Mouse (Mus musculus) right cerebral cortex, postnatal 25 days (tissue): ENCODE measurements around the gene Fam228b.
"Not testable (repeated sequence)": the region's sequence is repeated elsewhere in the genome, so short reads cannot be mapped to it uniquely, and the experiment has no call there.

ENCODE experiments used
- DNase-seq: peaks from one replicate; pipeline ENCODE4 v3.0.0; 2022

Fam228b gene

DNA sequence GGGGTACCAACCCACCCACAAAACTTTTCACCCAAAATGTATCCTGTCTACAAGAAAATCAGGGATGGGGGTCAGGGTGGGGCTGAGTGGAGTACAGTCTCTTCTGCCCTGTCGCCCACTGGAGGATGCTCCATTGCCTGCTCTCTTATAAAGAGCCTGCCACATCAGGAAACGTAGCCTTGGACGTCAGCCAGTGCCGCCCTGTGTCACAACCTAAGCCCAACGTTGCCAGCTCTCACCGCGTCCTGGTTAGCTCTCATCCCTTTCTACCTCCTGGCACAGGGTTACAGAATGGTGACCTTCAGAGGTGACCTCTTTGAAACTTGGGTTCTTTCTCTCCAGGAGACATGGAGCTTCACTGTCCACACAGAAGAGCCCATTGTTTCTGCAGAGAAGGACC lies 28.2 kb downstream of the Fam228b start:
- no peak for DNase-seq

DNA sequence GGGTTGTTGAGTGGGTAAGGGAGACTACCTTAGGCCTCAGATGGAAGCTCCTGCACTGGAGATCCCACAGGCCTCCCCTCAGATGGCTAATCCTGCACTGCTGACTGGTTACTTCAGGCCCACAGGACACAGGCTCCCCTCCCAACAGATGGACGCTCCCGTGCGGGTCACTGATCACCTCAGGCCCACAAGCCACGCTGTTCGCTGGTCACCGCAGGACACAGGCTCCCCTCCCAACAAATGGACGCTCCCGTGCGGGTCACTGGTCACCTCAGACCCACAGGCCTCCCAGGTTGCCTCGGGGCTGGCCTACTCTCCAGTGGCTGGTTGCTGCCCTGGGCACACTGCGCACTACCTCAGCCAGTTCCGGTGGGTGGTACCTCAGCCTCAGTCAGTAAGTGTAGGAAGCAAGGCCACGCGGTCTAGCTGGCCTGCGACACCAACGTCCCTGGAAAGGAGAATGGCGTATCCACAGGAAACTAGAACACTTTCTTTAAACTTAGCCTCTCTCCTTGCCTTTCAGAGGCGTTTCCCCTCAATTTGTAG lies 31.0 kb downstream of the Fam228b start, which contains the start of gene Fam228a:
Fam228a (minus strand) TSS at position 400 of the 546 bp plus-strand sequence.
- DNase-seq = no peak

GRCm38 (mm10) chr12:4732332-4732731 lies 36.7 kb downstream of the Fam228b start:
- DNase-seq = no peak

DNA sequence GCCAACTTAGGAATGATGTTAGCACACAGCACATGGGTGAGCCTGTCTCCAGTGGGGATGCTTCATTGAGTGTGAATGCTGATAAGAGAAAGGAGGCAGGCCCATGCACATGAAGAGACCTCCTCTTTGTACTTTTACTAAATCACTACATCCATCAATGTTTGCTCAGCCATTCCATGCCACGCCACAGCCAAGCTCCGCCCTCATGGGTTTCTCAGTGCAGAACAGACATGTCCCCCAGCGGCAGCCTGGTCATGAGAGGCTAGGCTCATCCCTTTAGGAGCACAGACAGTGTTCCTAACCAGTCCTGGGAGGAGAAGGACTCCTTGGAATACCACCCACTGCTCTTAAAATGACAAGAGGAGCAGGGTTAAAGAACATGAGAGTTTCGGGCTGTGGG lies 37.4 kb downstream of the Fam228b start:
- DNase-seq = no peak

DNA sequence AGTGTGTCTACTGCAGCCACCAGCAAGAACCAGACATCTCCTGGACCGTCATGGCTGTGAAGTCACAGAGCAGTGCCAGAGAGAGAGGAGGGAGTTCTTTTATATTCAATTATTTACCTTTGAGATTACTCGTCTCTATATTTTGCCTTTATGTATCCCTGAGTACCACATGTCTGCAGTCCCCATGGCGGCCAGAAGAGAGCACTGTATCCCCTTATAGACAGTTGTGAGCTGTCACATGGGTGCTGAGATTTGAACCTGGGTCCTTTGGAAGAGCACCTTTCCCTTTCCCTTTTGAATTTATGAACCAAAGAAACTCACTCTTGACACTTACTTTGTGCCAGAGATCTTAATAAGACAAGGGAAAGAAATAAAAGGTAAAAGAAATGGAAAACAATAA lies 39.9 kb downstream of the Fam228b start:
- DNase-seq = no peak

GRCm38 (mm10) chr12:4719762-4720754 lies 49.0 kb downstream of the Fam228b start:
- no peak for DNase-seq

GRCm38 (mm10) chr12:4719066-4719761 lies 49.9 kb downstream of the Fam228b start:
- DNase-seq = no peak

DNA sequence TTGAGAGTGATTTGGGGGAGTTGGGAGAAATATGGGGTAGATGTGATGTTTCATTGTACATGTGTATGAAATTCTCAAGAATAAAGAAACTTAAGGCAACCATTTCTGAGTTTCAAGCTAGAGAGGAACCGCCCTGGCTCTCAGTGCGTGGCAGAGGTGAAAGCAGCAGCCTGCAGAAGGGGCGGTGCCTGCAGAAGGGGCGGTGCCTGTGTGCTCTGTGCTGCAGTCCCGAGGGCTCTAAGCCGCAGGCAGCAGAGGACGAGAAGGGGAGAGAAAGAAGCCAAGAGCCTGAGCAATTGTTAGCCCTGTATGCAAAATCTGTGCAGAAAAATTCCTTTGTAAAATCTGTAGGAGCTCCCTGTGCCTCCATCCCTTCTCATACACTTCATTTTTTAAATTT lies 51.6 kb downstream of the Fam228b start:
- DNase-seq = no peak

- no peak for DNase-seq
These were observed 53.5 kb downstream of the Fam228b start for GRCm38 (mm10) chr12:4715606-4716005.

- DNase-seq = no peak
These were observed 55.7 kb downstream of the Fam228b start for GRCm38 (mm10) chr12:4713361-4713760.

GRCm38 (mm10) chr12:4709926-4710325 lies 59.1 kb downstream of the Fam228b start:
- no peak for DNase-seq

DNA sequence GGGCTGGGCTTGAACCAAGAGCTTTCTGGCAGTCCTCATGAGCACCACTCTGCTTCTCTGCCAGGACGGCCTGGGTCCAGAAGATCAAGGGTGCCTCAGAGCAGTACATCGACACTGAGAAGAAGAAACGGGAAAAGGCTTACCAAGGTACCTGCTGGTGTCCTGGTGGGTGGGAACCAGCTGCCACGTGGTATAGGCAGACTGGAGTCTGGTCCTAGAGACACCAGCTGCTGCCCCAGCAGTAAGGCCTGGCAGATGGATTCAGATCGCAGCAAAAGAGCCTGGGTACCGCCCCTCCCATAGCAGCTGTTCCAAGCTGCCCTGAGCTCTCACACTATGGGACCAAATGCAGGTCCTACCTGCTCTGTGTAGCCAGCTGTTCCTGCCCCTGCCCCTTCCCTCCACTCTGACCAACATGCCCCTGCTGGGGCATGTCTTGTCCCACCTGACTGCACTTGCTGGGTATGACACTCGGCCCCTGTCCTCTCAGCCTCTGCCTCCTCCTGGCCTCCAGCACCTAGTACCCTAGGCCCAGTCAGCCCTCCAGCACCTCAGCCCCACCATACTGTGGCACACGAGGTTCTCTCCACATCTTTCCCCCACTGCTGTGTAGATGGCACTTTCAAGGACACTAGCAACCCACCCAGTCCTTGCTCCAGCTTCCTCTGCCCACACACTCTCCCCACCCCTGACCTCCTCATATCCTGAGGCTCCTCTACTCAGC lies 60.0 kb downstream of the Fam228b start:
- DNase-seq = no peak

GRCm38 (mm10) chr12:4708296-4708695 lies 60.8 kb downstream of the Fam228b start:
- DNase-seq = no peak

DNA sequence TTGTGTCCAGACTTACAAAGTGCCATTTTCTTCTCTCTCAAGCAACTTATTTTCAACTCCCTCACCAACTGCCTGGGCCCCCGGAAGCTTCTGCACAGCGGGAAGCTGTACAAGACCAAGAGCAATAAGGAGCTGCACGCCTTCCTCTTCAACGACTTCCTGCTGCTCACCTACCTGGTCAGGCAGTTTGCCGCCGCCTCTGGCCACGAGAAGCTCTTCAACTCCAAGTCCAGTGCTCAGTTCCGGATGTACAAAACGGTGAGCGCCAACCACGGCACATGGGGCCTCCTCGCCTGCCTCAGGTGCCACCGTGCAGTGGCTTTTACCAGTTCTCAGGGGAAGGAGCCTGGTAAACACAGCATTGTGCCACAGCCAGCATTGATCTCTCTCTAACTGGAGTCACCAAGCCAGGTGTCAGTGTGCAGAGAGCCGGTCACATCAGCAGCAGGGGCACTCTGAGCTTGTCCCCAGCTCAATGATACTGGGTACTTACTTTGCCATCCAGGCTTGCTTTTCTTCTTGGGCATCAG lies 61.5 kb downstream of the Fam228b start:
- no peak for DNase-seq

GRCm38 (mm10) chr12:4706901-4707300 lies 62.2 kb downstream of the Fam228b start:
- no peak for DNase-seq

DNA sequence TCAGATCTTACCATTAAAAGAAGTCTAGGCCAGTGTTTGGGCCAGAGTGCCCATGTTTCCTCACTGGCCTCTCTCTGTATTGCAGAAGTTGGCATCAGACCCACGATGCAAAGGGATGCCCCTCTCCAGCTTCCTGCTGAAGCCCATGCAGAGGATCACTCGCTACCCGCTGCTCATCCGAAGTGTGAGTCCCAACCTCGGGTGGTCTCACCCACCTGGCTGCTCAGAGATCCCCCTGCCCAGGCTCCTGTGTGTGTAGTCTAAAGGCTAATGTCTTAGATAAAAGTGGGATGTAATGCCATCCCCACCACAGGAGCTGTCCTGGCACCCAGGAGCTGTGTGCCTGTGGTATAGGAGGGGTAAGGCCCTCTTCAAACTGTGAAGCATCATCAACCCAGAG lies 62.9 kb downstream of the Fam228b start:
- no peak for DNase-seq

GRCm38 (mm10) chr12:4705626-4706025 lies 63.4 kb downstream of the Fam228b start:
- not testable (repeated sequence) for DNase-seq

- DNase-seq = no peak
These were observed 74.5 kb downstream of the Fam228b start for GRCm38 (mm10) chr12:4694534-4694933.

GRCm38 (mm10) chr12:4691193-4691592 lies 77.9 kb downstream of the Fam228b start:
- no peak for DNase-seq
